Mouse (Mus musculus) cerebellum, adult 2 months (tissue): ENCODE measurements around the gene Pdcl3. TPM values are rescaled to one million over a fixed set of nuclear protein-coding genes. Genes with fewer than 3 reads are reported as not detected.

Source experiments
- DNase-seq, 2 experiments: peaks; one replicate each; pipeline ENCODE4 v3.0.0; 2021
- H3K27ac ChIP-seq: fragments of 200-500 bp; 2 replicates; pipeline ENCODE4 v1.5.1; 2012; ENCODE audit warnings: low read length, control low read depth, inconsistent platforms; ENCODE audit not compliant: insufficient read depth
- H3K27me3 ChIP-seq: fragments of 200-500 bp; 2 replicates; pipeline ENCODE4 v1.6.1; 2012; ENCODE audit warnings: inconsistent platforms, mild to moderate bottlenecking, low read length, moderate library complexity; ENCODE audit not compliant: control insufficient read depth, insufficient read depth
- H3K4me1 ChIP-seq: fragments of 200-500 bp; 2 replicates; pipeline ENCODE4 v1.6.1; 2011; ENCODE audit warnings: low read length; ENCODE audit not compliant: control insufficient read depth, insufficient read depth
- H3K4me3 ChIP-seq: fragments of 200-500 bp; replicated peaks from 2 replicates; pipeline ENCODE3; 2011; ENCODE audit warnings: mild to moderate bottlenecking, low read depth, low read length, control low read depth; ENCODE audit not compliant: insufficient read depth
- CTCF ChIP-seq: fragments of 200-500 bp; IDR thresholded peaks from 2 replicates; pipeline ENCODE4 v1.5.1; 2011; ENCODE audit warnings: low read depth, mild to moderate bottlenecking, control low read depth, low read length, moderate library complexity, borderline replicate concordance; ENCODE audit not compliant: insufficient read depth
- POLR2A ChIP-seq: fragments of 200-500 bp; IDR thresholded peaks from 2 replicates; pipeline ENCODE4 v1.6.1; 2011; ENCODE audit warnings: low read length, control low read depth, borderline replicate concordance; ENCODE audit not compliant: insufficient read depth
- WGBS: fragments of 180-500 bp; shearing (Covaris S2); methylation state at CpG from one replicate; pipeline ENCODE4 v1.1.7; 2018; 5-methylcytosine and 5-hydroxymethylcytosine counted together
- polyA plus RNA-seq: library from polyadenylated mRNA; depleted of rRNA; stranded (reverse); fragments of >200 nt; gene quantifications from 2 replicates; pipeline ENCODE4 v1.2.3, GENCODE M21; 2012; rRNA removed

Gene Pdcl3
- polyA plus RNA-seq: 59.8 and 65.4 TPM in 2 replicates

DNA sequence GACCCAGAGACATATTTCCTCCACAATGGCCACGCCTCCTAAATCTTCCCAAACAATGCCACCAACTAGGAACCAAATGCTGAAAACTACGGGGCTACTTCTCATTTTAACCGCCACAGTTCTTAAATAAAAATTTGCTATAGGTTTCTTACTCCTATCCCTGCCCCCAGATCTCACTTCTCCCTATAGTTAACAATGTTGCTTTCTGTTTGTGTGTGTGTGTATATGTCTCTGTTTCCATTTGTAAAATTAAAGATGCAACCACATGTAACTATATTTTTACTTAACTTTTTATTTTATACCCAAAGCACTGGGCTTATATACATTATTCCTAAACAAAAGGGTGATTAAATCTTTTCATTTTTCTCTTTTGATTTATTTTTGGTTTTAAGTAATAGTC, at the start of gene Pdcl3:
TSS of gene Pdcl3 (plus strand) at position 301 of the 400 bp plus-strand sequence.
- Histone ChIP-seq H3K4me1 (0 out of 2 replicates have a peak, but pooled peaks cover 3% of the 10 kb centered on the region), H3K27me3 (no peaks in the 10 kb centered on the region), H3K27ac (no peak within 1 kb of the TSS), H3K4me3 (no peak within 1 kb of the TSS)
- WGBS: 89% methylated on average over 3 of the region's 3 CpGs
- no peak for TF ChIP-seq CTCF
- no peak for TF ChIP-seq POLR2A
- DNase-seq: no peak

DNA sequence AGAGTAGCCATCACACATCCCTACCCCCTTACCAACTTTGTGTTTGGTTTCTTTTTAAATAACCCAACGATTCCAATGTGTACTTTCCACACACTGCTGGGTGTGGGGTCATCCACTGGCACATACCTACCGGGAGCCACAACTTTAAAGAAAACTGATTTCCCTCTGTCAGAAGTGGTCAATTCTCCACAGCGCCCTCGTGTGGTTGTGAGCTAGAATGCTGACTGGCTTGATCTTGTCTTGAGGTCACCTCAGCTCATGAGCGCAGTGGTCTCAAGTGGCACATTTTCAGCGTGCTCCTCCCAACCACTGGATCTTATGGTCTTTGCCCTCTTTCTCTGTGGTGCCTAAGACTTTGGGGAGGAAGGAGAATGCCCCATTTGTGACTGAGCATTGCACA, 48.6 kb upstream of the Pdcl3 start:
- peak; percentile 84 for TF ChIP-seq CTCF
- TF ChIP-seq POLR2A: no peak
- no peaks in the 10 kb centered on the region for H3K27me3 ChIP-seq
- WGBS: 18% methylated on average over 6 of the region's 6 CpGs
- DNase-seq: peak; percentile 29 to 54
- no peak overlapping the region for H3K27ac ChIP-seq
- no peak overlapping the region for H3K4me3 ChIP-seq
- no peaks in the 10 kb centered on the region for H3K4me1 ChIP-seq

DNA sequence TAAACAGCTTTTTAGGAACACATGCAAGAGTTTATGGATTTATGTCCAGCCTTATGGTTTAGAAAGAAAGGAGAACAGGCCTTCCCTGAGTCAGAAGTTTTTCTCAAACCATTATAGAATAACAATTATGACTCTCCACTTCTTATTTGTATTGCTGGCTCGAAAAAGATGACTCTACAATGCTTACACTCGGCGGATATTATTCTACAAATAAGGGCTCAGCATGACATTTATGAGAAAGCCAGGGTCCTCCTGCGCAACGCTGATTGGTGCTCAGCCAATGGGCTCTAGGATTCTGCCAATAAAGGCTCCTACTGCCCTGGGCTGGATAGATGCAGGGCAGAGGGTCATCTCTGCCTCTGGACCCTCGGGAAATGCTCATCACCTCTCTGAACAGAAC, 46.6 kb upstream of the Pdcl3 start, which contains the start of gene Nms:
TSS of gene Nms (plus strand) at position 301 of the 400 bp plus-strand sequence.
- 35% methylated on average over 6 of the region's 6 CpGs for WGBS
- Histone ChIP-seq H3K4me1 (no peaks in the 10 kb centered on the region), H3K4me3 (no peak within 1 kb of the TSS), H3K27ac (no peak within 1 kb of the TSS), H3K27me3 (no peaks in the 10 kb centered on the region)
- DNase-seq: no peak
- TF ChIP-seq POLR2A: no peak
- TF ChIP-seq CTCF: no peak

DNA sequence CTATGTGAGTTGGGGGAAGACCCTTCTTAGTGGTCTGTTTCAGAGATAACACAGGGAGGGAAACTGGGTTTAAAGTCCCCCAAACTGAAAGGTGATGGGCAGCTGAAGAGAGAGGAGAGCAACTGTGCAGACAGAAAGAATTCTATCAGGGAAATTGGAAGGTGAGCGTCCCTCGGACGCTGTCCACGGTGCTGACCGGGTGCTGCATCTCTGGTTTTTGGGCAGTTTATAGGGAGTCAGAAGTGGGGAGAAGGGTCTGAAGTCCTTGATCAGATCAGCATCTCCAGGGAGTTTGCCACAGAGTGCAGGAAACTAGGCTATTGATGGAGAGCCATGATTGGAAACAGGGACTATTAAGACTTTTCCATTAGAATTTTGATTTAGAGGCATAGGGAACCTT, 45.8 kb upstream of the Pdcl3 start:
- no peak for DNase-seq
- TF ChIP-seq POLR2A: no peak
- no peak for TF ChIP-seq CTCF

DNA sequence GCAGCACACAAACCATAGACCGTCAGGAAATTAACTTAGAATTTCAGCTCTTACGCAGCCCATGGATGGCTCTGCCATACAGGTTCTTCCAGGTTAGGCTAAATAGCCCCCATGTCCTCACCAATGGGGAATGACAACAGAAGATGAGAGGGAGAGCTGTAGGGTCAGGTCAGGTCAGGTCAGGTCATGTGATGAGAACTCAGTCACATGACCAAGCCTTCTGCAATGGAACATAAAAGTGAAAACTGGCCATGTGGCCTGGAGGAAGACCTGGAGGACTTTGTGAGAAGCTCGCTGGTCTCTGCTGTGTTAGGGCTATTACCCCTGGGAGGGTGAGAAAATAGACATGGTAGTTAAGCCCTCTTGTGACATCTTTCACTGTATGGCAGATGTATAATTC, 29.0 kb upstream of the Pdcl3 start:
- H3K4me3 ChIP-seq: no peak overlapping the region
- H3K27ac ChIP-seq: no peak overlapping the region
- no peaks in the 10 kb centered on the region for H3K27me3 ChIP-seq
- no peaks in the 10 kb centered on the region for H3K4me1 ChIP-seq
- DNase-seq: no peak
- TF ChIP-seq POLR2A (no peak), CTCF (no peak)
- 89% methylated on average over 3 of the region's 3 CpGs for whole genome bisulfite sequencing

More for the DNA sequence above, 45.8 kb upstream of the Pdcl3 start:
- no peak overlapping the region for H3K4me3 ChIP-seq
- 19% methylated on average over 5 of the region's 5 CpGs for WGBS
- no peaks in the 10 kb centered on the region for H3K4me1 ChIP-seq
- no peaks in the 10 kb centered on the region for H3K27me3 ChIP-seq
- no peak overlapping the region for H3K27ac ChIP-seq

DNA sequence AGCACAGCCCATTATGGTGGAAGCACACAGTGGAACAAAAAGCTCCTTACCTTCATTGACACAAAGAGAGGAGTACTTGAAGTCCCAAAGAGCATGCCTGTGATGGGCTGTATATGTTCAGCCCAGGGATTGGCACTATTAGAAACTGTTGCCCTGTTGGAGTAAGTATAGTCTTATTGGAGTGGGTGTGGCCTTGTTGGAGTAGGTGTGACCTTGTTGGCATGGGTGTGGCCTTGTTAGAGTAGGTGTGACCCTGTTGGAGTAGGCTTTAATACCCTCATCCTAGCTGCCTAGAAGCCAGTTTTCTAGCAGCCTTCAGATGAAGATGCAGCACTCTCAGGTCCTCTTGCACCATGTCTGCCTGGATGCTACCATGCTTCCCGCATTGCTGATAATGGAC, 16.3 kb upstream of the Pdcl3 start:
- WGBS: 95% methylated on average over 1 of the region's 1 CpGs
- TF ChIP-seq POLR2A (no peak), CTCF (no peak)
- Histone ChIP-seq H3K27ac (no peak overlapping the region), H3K4me3 (no peak overlapping the region), H3K27me3 (no peaks in the 10 kb centered on the region), H3K4me1 (no peaks in the 10 kb centered on the region)
- no peak for DNase-seq

GRCm38 (mm10) chr1:38971712-38972111, 13.7 kb upstream of the Pdcl3 start:
- no peak for DNase-seq
- WGBS: 93% methylated on average over 3 of the region's 3 CpGs
- no peak for TF ChIP-seq POLR2A
- TF ChIP-seq CTCF: no peak
- no peaks in the 10 kb centered on the region for H3K27me3 ChIP-seq
- H3K4me1 ChIP-seq: no peaks in the 10 kb centered on the region
- H3K4me3 ChIP-seq: no peak overlapping the region
- H3K27ac ChIP-seq: no peak overlapping the region

GRCm38 (mm10) chr1:38972986-38973592, 12.3 kb upstream of the Pdcl3 start:
- Histone ChIP-seq H3K4me1 (no peaks in the 10 kb centered on the region), H3K27me3 (no peaks in the 10 kb centered on the region), H3K27ac (no peak overlapping the region), H3K4me3 (no peak overlapping the region)
- TF ChIP-seq CTCF (no peak), POLR2A (no peak)
- 89% methylated on average over 9 of the region's 9 CpGs for WGBS
- DNase-seq: no peak
